Mouse (Mus musculus): ENCODE results near the gene Atp8a2. TPM values are rescaled to one million over a fixed set of nuclear protein-coding genes. Genes with fewer than 3 reads are reported as not detected.
"Not testable (repeated sequence)": the region's sequence is repeated elsewhere in the genome, so short reads cannot be mapped to it uniquely, and the experiment has no call there.

Gene Atp8a2
- polyA plus RNA-seq, 1 experiment from 2014 or later, result 13.0 TPM

DNA sequence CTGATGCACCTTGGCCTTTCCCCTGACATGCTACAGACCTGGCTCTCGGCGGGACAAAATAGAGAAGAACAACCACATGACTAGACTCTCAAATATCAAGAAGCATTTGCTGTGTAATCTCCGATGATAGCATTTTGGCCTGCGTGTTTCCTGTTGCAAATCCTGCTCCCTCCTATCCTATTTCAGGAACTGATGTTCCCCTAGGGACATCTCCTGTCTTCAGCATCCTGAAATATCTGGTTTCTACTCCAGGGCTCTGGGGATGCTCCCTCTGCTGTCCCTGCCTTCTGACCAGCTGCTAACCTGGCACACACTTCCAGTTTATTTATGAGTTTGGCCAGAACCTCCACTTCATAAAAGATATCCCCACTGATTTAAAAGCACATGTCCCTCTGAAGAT lies 470.0 kb downstream of the Atp8a2 start:
- H3K4me2 ChIP-seq (ENCODE audit: low read length), result no peak overlapping the region
- WGBS, result 95% methylated on average over 4 of the region's 4 CpGs
- H3K27me3 ChIP-seq (replicated peaks; ENCODE audit: control insufficient read depth, insufficient read depth, low read length), result no peaks in the 10 kb centered on the region
- no peak overlapping the region for H3K9ac ChIP-seq (ENCODE audit: low read length)
- DNase-seq (ENCODE audit: low spot score) (no peak), ATAC-seq (no peak)
- H3K9me3 ChIP-seq (replicated peaks; ENCODE audit: control insufficient read depth, low read length), result no peaks in the 10 kb centered on the region
- no peak overlapping the region for H3K4me3 ChIP-seq (ENCODE audit: low read depth, low read length)
- H3K4me1 ChIP-seq (ENCODE audit: control insufficient read depth, insufficient read depth, low read length), result no peaks in the 10 kb centered on the region; the same call in 1 of the 2 replicates
- H3K27ac ChIP-seq (ENCODE audit: low read depth, low read length), result no peak overlapping the region
- no peaks in the 10 kb centered on the region for H3K36me3 ChIP-seq (ENCODE audit: control insufficient read depth, insufficient read depth, low read length)

- ATAC-seq (no peak), DNase-seq (ENCODE audit: low spot score) (no peak)
- Histone ChIP-seq H3K27ac (ENCODE audit: low read depth, low read length) (no peak overlapping the region), H3K9me3 (replicated peaks; ENCODE audit: control insufficient read depth, low read length) (no peaks in the 10 kb centered on the region), H3K36me3 (ENCODE audit: control insufficient read depth, insufficient read depth, low read length) (no peaks in the 10 kb centered on the region), H3K27me3 (replicated peaks; ENCODE audit: control insufficient read depth, insufficient read depth, low read length) (no peaks in the 10 kb centered on the region), H3K9ac (ENCODE audit: low read length) (no peak overlapping the region), H3K4me3 (ENCODE audit: low read depth, low read length) (no peak overlapping the region), H3K4me2 (ENCODE audit: low read length) (no peak overlapping the region), H3K4me1 (ENCODE audit: control insufficient read depth, insufficient read depth, low read length) (no peaks in the 10 kb centered on the region; the same call in 1 of the 2 replicates)
- 81% methylated on average over 2 of the region's 2 CpGs for WGBS
These were observed 473.8 kb downstream of the Atp8a2 start for GRCm38 (mm10) chr14:59723163-59723562.

GRCm38 (mm10) chr14:59721957-59722356 lies 475.0 kb downstream of the Atp8a2 start:
- Histone ChIP-seq H3K27ac (ENCODE audit: low read depth, low read length) (no peak overlapping the region), H3K9ac (ENCODE audit: low read length) (no peak overlapping the region), H3K36me3 (ENCODE audit: control insufficient read depth, insufficient read depth, low read length) (no peaks in the 10 kb centered on the region), H3K4me2 (ENCODE audit: low read length) (no peak overlapping the region), H3K4me3 (ENCODE audit: low read depth, low read length) (no peak overlapping the region), H3K4me1 (ENCODE audit: control insufficient read depth, insufficient read depth, low read length) (no peaks in the 10 kb centered on the region), H3K27me3 (replicated peaks; ENCODE audit: control insufficient read depth, insufficient read depth, low read length) (no peaks in the 10 kb centered on the region), H3K9me3 (replicated peaks; ENCODE audit: control insufficient read depth, low read length) (no peaks in the 10 kb centered on the region)
- DNase-seq (ENCODE audit: low spot score) (no peak), ATAC-seq (no peak)
- 83% methylated on average over 4 of the region's 4 CpGs for WGBS

DNA sequence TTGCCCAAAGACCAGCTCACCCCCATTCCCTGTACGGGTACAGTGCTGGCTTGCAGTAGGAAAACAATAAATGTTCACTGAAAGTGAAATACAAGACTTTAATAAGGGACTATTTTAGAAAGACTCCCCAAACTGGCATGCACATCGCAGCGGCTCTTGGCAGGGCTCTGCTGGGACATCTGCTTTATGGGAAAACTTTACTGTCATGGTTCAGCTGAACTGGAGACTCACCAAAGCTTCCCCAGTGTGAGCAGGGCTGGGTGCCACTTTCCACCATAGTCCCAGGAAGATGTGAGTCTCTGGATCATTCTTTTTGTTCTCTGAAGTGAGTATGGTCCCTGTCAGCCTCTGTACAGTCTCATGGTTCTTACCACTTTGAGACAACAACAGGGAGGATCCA lies 475.6 kb downstream of the Atp8a2 start:
- Histone ChIP-seq H3K27ac (ENCODE audit: low read depth, low read length) (no peak overlapping the region), H3K4me2 (ENCODE audit: low read length) (no peak overlapping the region), H3K9me3 (replicated peaks; ENCODE audit: control insufficient read depth, low read length) (no peaks in the 10 kb centered on the region), H3K36me3 (ENCODE audit: control insufficient read depth, insufficient read depth, low read length) (no peaks in the 10 kb centered on the region), H3K4me1 (ENCODE audit: control insufficient read depth, insufficient read depth, low read length) (no peaks in the 10 kb centered on the region; the same call in 1 of the 2 replicates), H3K9ac (ENCODE audit: low read length) (no peak overlapping the region), H3K4me3 (ENCODE audit: low read depth, low read length) (no peak overlapping the region), H3K27me3 (replicated peaks; ENCODE audit: control insufficient read depth, insufficient read depth, low read length) (no peaks in the 10 kb centered on the region)
- 71% methylated on average over 3 of the region's 3 CpGs for WGBS
- ATAC-seq (no peak; the same call in 1 of the 2 replicates), DNase-seq (ENCODE audit: low spot score) (no peak)

- H3K9me3 ChIP-seq (replicated peaks; ENCODE audit: control insufficient read depth, low read length), result no peaks in the 10 kb centered on the region
- DNase-seq (ENCODE audit: low spot score) (no peak), ATAC-seq (no peak)
- H3K4me2 ChIP-seq (ENCODE audit: low read length), result no peak overlapping the region
- H3K27ac ChIP-seq (ENCODE audit: low read depth, low read length), result no peak overlapping the region
- H3K9ac ChIP-seq (ENCODE audit: low read length), result no peak overlapping the region
- H3K36me3 ChIP-seq (ENCODE audit: control insufficient read depth, insufficient read depth, low read length), result no peaks in the 10 kb centered on the region
- H3K4me3 ChIP-seq (ENCODE audit: low read depth, low read length), result no peak overlapping the region
- WGBS, result 90% methylated on average over 4 of the region's 4 CpGs
- H3K27me3 ChIP-seq (replicated peaks; ENCODE audit: control insufficient read depth, insufficient read depth, low read length), result no peaks in the 10 kb centered on the region
- peaks cover 8% of the 10 kb centered on the region for H3K4me1 ChIP-seq (ENCODE audit: control insufficient read depth, insufficient read depth, low read length)
These were observed 476.6 kb downstream of the Atp8a2 start for GRCm38 (mm10) chr14:59720386-59720785.

GRCm38 (mm10) chr14:59716443-59717085 lies 480.4 kb downstream of the Atp8a2 start:
- not testable (repeated sequence) for H3K27ac ChIP-seq (ENCODE audit: low read depth, low read length); H3K9ac ChIP-seq (ENCODE audit: low read length); DNase-seq (ENCODE audit: low spot score); H3K36me3 ChIP-seq (ENCODE audit: control insufficient read depth, insufficient read depth, low read length); H3K9me3 ChIP-seq (replicated peaks; ENCODE audit: control insufficient read depth, low read length); H3K4me2 ChIP-seq (ENCODE audit: low read length); H3K4me1 ChIP-seq (ENCODE audit: control insufficient read depth, insufficient read depth, low read length); H3K27me3 ChIP-seq (replicated peaks; ENCODE audit: control insufficient read depth, insufficient read depth, low read length); H3K4me3 ChIP-seq (ENCODE audit: low read depth, low read length)
- ATAC-seq, result peak; percentile 59
- WGBS, result 46% methylated on average over 3 of the region's 3 CpGs

DNA sequence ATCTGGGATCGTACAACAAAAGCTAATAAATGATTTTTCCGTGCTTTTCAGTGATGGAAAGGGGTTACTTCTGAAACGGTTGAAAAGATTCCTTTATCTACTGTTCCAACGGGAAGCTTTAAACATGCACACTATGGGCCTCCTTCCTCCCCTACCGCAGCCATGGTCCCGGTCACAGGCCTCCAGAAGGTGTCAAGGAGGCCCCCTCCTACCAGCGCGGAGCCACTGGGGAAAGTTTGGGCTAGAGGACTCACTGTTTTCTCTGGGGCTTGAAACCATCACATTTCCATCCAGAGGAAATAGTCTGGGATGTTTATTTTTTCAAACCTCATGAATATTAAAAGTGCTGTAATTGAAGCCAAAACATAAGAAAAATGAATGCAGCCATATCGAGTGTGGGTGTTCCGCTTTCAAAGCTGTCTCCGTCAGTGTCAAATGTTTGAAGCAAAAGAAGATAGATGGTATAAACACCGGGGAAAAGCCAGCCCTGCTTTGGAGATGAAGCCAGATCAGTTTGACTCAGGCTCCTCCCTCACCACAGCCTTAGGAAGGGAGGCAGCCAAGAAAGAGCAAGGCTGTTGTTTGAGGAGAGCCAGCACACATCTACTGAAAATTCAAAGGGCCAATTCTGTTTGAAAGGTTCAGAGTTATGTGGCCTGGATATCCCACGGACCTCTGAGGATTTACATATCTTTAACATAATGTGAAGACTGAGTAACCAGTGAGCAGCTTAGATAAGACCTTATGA lies 481.1 kb downstream of the Atp8a2 start:
- Histone ChIP-seq H3K27ac (ENCODE audit: low read depth, low read length) (0 out of 2 replicates have a peak overlapping the region, but pooled peaks have one; percentile 10), H3K36me3 (ENCODE audit: control insufficient read depth, insufficient read depth, low read length) (no peaks in the 10 kb centered on the region), H3K9me3 (replicated peaks; ENCODE audit: control insufficient read depth, low read length) (no peaks in the 10 kb centered on the region), H3K4me1 (ENCODE audit: control insufficient read depth, insufficient read depth, low read length) (peaks cover 10% of the 10 kb centered on the region), H3K9ac (ENCODE audit: low read length) (no peak overlapping the region), H3K4me3 (ENCODE audit: low read depth, low read length) (no peak overlapping the region), H3K27me3 (replicated peaks; ENCODE audit: control insufficient read depth, insufficient read depth, low read length) (no peaks in the 10 kb centered on the region), H3K4me2 (ENCODE audit: low read length) (peak overlapping the region; percentile 16; the same call in 1 of the 2 replicates)
- peak; percentile 90 for ATAC-seq
- WGBS, result 34% methylated on average over 13 of the region's 13 CpGs
- peak; percentile 79 for DNase-seq (ENCODE audit: low spot score)

DNA sequence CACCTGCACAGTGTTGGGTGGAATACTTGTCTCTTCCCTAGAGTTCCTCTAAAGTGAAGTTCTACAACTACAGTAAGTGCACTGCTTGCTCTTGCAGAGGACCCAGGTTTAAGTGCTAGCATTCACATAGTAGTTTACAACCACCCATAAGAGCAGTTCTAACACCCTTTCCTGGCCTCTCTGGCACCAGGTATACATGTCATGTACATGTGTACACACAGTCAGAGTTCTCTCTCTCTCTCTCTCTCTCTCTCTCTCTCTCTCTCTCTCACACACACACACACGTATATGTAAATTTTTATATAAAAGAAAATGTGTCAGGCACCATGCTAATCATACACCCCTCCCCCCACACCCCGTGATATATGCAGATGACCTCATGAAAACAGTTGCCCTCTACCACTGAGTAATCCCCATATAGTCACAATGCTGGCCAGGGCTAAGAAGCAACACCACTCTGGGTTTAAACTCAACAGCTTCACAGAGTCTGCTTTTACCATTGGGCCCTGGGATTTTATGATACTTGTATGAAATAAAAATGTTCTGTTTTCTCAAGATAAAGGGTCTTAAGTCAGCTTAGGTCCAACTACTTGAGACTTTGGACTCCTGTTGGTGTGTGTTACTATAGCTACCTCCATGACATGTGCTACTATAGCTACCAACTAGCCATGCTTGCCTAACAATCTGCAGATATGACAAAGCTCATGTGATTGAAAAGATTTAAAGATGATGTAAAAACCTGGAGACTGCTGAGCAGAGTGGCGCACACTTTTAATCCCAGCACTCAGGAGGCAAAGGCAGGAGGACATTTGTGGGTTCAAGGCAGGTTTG lies 487.3 kb downstream of the Atp8a2 start:
- Histone ChIP-seq H3K4me1 (ENCODE audit: control insufficient read depth, insufficient read depth, low read length) (no peaks in the 10 kb centered on the region), H3K4me2 (ENCODE audit: low read length) (no peak overlapping the region), H3K27me3 (replicated peaks; ENCODE audit: control insufficient read depth, insufficient read depth, low read length) (no peaks in the 10 kb centered on the region), H3K4me3 (ENCODE audit: low read depth, low read length) (no peak overlapping the region), H3K9ac (ENCODE audit: low read length) (no peak overlapping the region), H3K27ac (ENCODE audit: low read depth, low read length) (no peak overlapping the region), H3K9me3 (replicated peaks; ENCODE audit: control insufficient read depth, low read length) (no peaks in the 10 kb centered on the region), H3K36me3 (ENCODE audit: control insufficient read depth, insufficient read depth, low read length) (no peaks in the 10 kb centered on the region)
- ATAC-seq (no peak), DNase-seq (ENCODE audit: low spot score) (no peak)
- 81% methylated on average over 3 of the region's 3 CpGs for WGBS
